Mouse (Mus musculus): ENCODE results near the gene Grin2b. TPM values are rescaled to one million over a fixed set of nuclear protein-coding genes. Genes with fewer than 3 reads are reported as not detected.

The Grin2b gene
- total and polyA plus RNA-seq, 3 experiments: not detected

GRCm38 (mm10) chr6:136046091-136046490 lies 127.2 kb downstream of the Grin2b start:
- Histone ChIP-seq H3K9me3 (replicated peaks; ENCODE audit: low read length) (peaks cover 71% of the 10 kb centered on the region), H3K79me2 (replicated peaks; ENCODE audit: control insufficient read depth, extremely low read depth, insufficient read depth, poor library complexity, severe bottlenecking) (no peaks in the 10 kb centered on the region), H3K4me2 (ENCODE audit: insufficient read depth, low read depth, poor library complexity, severe bottlenecking) (no peak overlapping the region), H3K27ac (ENCODE audit: insufficient read depth, low read depth) (no peak overlapping the region), H3K27me3 (replicated peaks) (no peaks in the 10 kb centered on the region), H3K4me1 (ENCODE audit: control insufficient read depth in 1 of 2, insufficient read depth in 2 of 2) (no peaks in the 10 kb centered on the region), H3K36me3 (replicated peaks in 1 of 2; ENCODE audit: control insufficient read depth in 1 of 2, insufficient read depth in 1 of 2, low read length in 1 of 2) (no peaks in the 10 kb centered on the region), H3K4me3 (replicated peaks in 1 of 3; ENCODE audit: low read depth in 2 of 3, low read length in 2 of 3, poor library complexity in 1 of 3) (no peak overlapping the region), H3K9ac (ENCODE audit: insufficient read depth, low read depth) (no peak overlapping the region)
- dilution Hi-C loops (cut with MboI; ENCODE audit: extremely low pct_ligation_motif_present, extremely low pct_unique_long_range_greater_than_20kb, low sequenced_read_pairs) (no loop called here), in situ Hi-C loops (cut with MboI; ENCODE audit: low pct_ligation_motif_present, low pct_unique_long_range_greater_than_20kb, low sequenced_read_pairs) (no loop called here)
- no peak for TF ChIP-seq MXI1 (IDR thresholded peaks at IDR 0.05; ENCODE audit: low read depth, low read length)
- DNase-seq (ENCODE audit: extremely low read depth): no peak

GRCm38 (mm10) chr6:136044461-136044860 lies 128.8 kb downstream of the Grin2b start:
- Histone ChIP-seq H3K9ac (ENCODE audit: insufficient read depth, low read depth) (no peak overlapping the region), H3K79me2 (replicated peaks; ENCODE audit: control insufficient read depth, extremely low read depth, insufficient read depth, poor library complexity, severe bottlenecking) (no peaks in the 10 kb centered on the region), H3K27me3 (replicated peaks) (no peaks in the 10 kb centered on the region), H3K4me2 (ENCODE audit: insufficient read depth, low read depth, poor library complexity, severe bottlenecking) (no peak overlapping the region), H3K4me3 (replicated peaks in 1 of 3; ENCODE audit: low read depth in 2 of 3, low read length in 2 of 3, poor library complexity in 1 of 3) (no peak overlapping the region), H3K4me1 (ENCODE audit: control insufficient read depth in 1 of 2, insufficient read depth in 2 of 2) (no peaks in the 10 kb centered on the region), H3K36me3 (replicated peaks in 1 of 2; ENCODE audit: control insufficient read depth in 1 of 2, insufficient read depth in 1 of 2, low read length in 1 of 2) (no peaks in the 10 kb centered on the region), H3K27ac (ENCODE audit: insufficient read depth, low read depth) (no peak overlapping the region), H3K9me3 (replicated peaks; ENCODE audit: low read length) (peaks cover 84% of the 10 kb centered on the region)
- no peak for TF ChIP-seq JUN (IDR thresholded peaks at IDR 0.05; ENCODE audit: insufficient read depth, low read depth, low read length)
- no peak for TF ChIP-seq CHD1 (IDR thresholded peaks at IDR 0.05; ENCODE audit: low read depth, low read length)
- TF ChIP-seq CTCF (conservative IDR thresholded peaks at IDR 0.05 in 1 of 2, IDR thresholded peaks at IDR 0.05 in 1 of 2; ENCODE audit: low read depth in 2 of 2, low read length in 2 of 2): no peak
- no peak for TF ChIP-seq POLR2A (IDR thresholded peaks at IDR 0.05; ENCODE audit: low read depth, low read length)
- TF ChIP-seq TCF12 (IDR thresholded peaks at IDR 0.05; ENCODE audit: low read depth, low read length): no peak
- no peak for TF ChIP-seq ZKSCAN1 (IDR thresholded peaks at IDR 0.05; ENCODE audit: borderline replicate concordance, low read depth, low read length)
- no peak for TF ChIP-seq SIN3A (IDR thresholded peaks at IDR 0.05; ENCODE audit: low read length)
- TF ChIP-seq MEF2A (IDR thresholded peaks at IDR 0.05; ENCODE audit: borderline replicate concordance, low read depth, low read length): no peak
- no peak for TF ChIP-seq RAD21 (IDR thresholded peaks at IDR 0.05; ENCODE audit: low read depth, low read length)
- no peak for TF ChIP-seq SMC3 (IDR thresholded peaks at IDR 0.05; ENCODE audit: low read depth, low read length)
- no peak for TF ChIP-seq EP300 (IDR thresholded peaks at IDR 0.05; ENCODE audit: low read length)
- no peak for TF ChIP-seq ZMIZ1 (IDR thresholded peaks at IDR 0.05; ENCODE audit: low read depth, low read length)
- TF ChIP-seq PAX5 (IDR thresholded peaks at IDR 0.05; ENCODE audit: low read length): no peak
- no peak for TF ChIP-seq MAFK (IDR thresholded peaks at IDR 0.05; ENCODE audit: insufficient replicate concordance, low read length)
- TF ChIP-seq USF1 (IDR thresholded peaks at IDR 0.05; ENCODE audit: low read depth, low read length): no peak
- TF ChIP-seq KAT2A (IDR thresholded peaks at IDR 0.05; ENCODE audit: insufficient replicate concordance, low read length): no peak
- TF ChIP-seq MAZ (IDR thresholded peaks at IDR 0.05; ENCODE audit: low read depth, low read length): no peak
- DNase-seq (ENCODE audit: extremely low read depth): no peak
- in situ Hi-C loops (cut with MboI; ENCODE audit: low pct_ligation_motif_present, low pct_unique_long_range_greater_than_20kb, low sequenced_read_pairs): no loop called here
- dilution Hi-C loops (cut with MboI; ENCODE audit: extremely low pct_ligation_motif_present, extremely low pct_unique_long_range_greater_than_20kb, low sequenced_read_pairs): no loop called here
